Mouse (Mus musculus) kidney, postnatal 10 days (tissue): Measurements from ENCODE around the gene Ltv1.
"Not testable (repeated sequence)": the region's sequence is repeated elsewhere in the genome, so short reads cannot be mapped to it uniquely, and the experiment has no call there.

Source experiments
- DNase-seq: peaks from one replicate; pipeline ENCODE4 v3.0.0; 2021; ENCODE audit warnings: mixed read lengths

Ltv1 gene

DNA sequence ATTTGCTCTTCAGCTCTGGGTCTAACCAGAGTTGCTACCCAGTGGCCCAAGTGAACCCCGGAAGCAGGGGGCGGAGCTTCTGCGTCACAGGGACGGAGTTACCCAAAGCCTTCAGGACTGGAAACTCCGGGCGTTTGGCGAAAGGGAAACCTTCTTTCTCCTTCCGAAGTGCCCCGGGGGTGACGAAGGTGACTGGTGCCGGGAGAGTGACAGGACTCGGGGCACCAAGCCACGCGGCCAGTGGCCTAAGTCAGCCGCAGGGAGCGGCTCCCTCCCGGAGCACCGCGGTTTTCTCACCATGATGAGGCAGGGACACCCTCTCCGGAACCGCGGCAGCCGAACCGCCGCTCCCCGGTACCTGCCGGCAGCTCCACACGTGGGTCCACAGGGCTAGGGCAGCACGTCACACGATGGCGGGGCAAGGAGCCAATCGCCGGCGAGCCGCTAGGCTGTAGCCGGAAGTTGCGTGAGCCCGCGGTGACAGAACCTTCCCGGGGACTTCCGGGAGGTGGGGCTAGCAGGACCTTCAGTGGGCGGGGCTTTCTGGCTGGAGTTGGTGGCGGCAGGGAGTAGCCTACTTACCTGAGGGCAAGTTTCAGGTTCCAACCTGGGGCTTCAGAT is at the start of gene Ltv1:
Gene Ltv1, minus strand, starts transcription at position 438 of the 621 bp plus-strand sequence.
- DNase-seq: peak; percentile 98

DNA sequence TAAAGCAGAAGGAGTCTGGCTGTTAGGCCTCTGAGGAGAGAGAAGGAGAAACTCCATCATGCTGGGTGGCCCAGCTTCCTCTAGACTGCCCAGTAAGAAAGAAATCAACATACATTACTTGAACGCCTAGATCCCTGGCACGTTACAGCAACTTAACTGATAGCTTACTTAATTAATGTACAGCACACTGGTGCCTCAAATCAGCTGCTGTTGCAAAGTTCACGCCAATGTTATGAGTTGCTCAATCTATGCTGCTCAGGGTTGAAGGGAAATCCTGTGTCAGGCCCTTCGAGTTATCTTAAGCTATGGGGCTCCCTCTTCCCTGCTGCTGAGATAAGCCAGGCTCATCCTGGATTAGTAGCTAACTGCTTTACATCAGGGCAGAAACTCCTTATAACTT is 47.5 kb upstream of the Ltv1 start:
- no peak for DNase-seq

DNA sequence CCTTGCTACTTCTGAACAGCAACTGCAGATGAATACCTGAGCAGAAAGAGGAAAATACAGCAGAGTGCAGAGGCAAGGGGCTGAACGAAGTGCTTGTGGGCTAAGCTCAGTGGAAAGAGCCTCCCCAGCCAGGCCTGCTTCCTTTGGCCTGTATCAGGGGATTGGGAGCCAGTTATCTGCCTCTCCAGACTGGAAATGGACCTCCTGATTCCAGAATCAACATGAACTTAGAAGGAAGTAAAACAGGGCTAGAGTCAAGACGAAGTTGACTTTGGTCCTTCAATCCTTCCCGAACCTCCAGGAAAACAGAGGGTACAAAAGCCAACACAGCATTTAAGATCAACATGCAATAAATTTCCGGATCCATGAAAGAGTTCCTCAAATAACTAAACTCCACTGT is 45.2 kb upstream of the Ltv1 start:
- DNase-seq: no peak

DNA sequence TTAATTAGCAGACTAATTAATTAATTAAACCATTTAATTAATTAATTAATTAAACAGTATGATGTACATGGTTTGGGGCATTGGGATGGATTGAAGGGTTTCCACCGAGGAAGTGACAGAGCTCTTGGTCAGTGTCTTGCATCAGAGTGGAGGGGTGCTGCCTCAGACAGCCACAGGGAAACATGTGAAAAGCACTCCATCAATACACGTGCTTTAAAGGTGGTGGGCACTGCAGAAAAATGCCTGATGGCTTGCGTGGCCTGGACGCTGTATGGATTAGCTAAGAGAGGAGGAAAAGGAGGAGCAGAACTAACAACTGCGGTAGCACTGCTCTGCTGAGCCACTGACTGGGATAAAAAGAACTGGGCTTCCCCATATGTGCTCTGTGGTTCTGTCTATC is 43.9 kb upstream of the Ltv1 start:
- DNase-seq: no peak

DNA sequence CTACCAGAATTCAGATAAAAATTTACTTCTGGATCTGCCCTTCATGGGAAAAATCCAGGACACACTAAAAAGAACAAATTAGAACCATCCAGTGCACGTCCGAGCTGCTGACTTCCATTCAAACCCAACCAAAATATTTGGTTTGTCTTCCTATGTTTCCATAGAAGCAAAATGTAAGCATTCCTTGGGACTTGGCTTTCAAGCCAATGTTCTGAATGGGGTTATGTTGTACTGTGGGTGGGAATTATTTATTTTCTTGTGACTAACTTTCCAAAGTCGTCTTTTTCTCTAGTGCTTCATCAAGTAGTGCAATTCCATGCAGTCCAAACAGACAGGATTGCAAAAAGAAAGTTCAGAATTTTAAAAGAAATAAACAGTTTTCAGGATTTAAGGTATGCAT is 41.5 kb upstream of the Ltv1 start:
- DNase-seq: no peak

DNA sequence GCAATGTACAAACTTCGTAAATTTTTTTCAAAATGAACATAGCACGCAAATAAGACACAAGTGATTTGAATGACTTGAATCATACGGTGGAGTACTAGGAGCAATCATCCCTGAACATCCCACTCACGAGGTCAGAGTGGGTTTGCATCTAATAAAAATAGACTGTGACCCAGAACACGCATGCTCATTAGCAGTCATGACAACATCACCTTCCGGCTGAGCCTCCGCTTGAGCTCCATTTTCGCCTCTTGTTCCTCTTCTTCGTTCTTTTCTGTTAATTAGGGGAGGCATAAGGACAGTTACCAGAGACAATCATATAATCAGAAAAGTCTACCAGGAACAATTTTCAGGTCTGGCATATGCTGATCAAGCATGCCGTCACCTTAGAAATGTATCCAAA is 41.0 kb upstream of the Ltv1 start:
- no peak for DNase-seq

DNA sequence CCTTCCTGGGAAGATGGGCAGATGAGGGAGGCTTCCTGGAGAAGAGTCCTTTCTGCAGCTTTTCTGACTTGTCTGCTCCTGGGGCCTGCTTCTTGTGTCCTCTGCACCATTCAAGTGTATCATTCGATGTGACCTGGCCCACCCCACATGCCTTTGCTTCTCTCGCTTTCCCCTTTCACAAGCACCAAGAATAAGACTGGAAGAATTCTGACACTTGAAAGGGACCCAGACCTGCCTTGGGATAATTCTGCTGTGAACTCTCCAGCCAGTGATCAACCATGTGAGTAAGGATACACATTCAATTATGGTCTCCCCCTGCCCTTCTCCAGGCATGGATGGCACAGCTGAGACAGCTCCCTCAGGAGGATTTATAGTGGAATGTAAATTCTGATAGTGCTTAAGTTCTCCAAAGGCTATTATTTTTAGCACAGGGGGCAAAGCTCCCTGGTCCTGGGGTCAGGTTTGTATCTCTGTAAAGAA is 40.2 kb upstream of the Ltv1 start:
- no peak for DNase-seq

DNA sequence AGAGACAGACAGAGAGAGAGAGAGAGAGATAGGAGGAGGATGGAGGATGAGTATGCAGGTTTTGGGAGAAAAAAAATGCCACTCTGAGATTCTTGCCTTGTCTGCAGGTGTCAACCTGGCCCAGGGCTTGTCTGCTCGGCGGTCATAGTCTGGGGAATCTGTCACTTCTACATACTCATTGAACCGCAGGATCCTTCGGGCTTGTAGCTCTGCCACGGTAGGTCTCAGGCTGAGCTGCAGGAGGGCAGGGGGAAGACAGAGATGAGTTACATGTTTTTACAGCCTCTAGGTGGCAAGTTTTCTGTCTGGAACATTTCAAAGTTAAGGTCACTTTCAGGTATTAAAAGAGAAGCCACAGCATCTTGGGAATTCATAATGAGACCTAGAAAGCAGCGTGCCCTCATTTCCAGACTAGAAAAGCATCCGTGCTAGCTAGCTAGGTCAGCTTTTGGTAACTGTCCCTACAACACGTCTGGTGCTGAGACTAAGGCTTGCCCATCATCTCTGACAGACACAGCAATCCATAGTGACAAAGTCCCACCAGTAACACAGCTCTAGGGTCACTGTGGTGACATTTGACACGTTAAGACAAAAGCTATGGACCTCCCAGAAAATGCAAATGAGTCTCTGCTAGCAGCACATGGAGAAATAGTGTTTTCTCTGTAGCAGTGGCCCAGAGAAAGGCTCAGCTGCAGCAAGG is 39.6 kb upstream of the Ltv1 start:
- DNase-seq: no peak

DNA sequence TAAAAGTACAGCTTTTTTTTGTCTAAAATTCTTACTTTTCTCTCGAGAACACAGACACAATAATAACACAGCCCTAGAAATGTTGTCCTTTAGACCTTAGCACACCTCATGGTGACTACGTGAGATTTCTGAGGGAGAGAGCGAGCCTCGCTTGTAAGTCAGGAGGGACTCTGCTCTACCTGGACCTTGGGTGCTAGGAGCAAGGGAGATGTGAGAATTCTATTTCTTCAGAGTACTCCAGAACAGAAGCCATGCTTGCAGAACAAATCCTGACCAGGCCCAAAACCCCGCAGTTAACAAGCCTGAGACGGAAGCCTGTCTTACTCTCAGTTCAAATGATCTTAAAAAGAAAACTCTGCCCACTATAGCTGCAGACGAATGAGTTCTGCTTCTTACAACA is 37.7 kb upstream of the Ltv1 start:
- no peak for DNase-seq

DNA sequence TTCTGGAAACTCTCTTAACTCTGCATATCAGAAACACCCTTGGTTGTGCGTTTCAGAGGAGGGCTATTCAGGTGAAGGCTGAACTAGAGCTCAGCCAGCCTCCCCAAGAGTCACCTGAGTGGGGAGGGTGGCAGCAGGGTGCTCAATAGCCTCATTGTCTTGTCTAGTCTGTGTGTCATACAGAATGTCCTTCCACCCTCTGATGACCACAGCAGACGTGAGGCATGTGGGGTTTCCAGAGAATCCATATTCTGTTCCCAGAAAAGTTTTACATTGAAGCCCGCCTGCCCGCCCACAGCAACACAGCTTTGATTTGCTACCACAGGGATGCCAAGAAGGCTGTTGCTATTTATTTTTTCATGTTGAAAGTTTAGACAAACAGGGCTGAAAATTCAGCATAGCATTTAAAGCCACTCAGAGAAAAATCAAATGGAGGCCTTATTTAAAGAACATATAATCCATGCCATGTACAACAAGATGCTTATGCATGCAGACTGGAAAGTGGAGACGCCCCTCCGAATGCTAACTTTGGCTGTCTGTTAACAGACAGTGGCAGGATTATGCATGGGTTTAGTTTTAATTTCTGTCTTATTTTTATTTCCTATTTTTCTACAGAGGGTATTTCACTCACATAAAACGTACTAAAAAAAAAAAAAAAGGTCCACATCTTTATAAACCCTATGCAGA is 32.6 kb upstream of the Ltv1 start:
- no peak for DNase-seq

DNA sequence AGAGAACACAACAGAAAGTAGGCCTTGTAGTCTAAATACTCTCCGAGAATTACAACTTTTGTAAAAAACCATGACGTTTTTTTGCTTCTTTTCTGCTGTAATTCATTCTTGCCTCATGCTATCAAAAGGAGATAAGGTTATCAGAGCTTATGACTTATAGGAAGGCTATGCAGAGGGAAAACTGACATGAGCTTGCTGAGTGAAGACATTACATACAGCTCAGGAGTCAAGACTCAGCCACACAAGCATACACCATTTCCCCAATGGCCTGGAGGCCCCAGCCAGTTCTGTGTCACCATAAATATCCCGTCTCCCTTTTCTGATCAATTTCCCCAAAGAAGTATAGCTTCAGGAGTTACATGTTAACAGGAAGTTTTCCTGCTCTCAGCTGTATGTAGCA is 29.2 kb upstream of the Ltv1 start:
- no peak for DNase-seq

DNA sequence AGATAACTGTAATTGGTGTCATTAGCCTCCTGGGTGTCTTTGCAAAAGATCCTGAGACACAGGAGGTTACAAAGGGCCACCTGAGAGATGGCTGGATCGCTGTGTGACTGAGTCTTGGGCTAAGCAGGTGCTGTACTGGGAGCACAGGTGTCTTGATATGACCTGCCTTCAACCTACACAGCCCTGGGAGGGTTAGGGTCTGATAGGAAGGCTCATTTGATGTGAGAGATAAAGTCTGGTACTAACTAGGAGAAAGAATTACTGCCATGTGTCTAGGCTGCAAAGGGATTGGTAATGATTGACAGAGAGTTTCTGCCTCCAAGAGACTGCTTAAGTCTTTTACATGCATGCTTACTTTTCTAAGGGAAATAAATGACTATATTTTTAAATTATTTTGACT is 27.1 kb upstream of the Ltv1 start:
- no peak for DNase-seq

DNA sequence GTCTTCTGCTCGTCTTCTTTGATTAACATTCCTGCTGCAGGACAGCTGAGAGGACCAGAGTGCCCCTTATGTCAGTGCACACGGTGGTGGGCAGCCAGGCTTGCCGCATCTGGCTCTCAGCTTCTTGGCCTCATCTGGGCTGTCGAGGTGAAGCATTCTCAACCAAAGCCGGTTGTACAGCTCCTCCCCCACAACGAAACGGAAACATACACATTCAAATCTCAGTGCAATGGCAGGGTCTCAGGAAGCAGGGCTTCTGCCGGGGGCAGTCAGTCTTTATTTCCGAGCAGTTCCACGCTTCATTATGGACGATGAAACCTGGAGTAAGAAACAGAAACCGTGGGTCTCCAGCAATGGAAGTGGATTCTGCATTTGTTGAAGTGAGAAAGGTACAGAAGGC is 21.0 kb upstream of the Ltv1 start:
- DNase-seq: no peak

DNA sequence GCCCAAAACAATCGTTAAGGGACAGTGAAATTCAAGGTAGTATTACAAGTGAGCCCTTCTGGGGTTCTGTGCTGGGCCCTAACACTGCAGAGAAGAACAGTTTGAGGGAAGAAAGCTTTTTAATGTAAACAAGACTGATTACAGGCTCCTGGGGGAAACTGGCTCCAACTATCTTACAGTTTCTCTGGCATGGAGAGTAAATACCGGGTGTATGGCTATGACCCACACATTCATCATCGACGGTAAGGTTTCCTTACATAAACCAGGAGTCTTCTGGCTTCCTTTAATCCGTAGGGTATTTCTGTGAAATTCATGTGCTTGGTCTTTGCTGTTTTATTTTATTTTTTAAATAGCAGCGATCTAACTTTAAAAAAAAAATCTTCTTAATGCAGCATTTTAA is 19.9 kb upstream of the Ltv1 start:
- no peak for DNase-seq

DNA sequence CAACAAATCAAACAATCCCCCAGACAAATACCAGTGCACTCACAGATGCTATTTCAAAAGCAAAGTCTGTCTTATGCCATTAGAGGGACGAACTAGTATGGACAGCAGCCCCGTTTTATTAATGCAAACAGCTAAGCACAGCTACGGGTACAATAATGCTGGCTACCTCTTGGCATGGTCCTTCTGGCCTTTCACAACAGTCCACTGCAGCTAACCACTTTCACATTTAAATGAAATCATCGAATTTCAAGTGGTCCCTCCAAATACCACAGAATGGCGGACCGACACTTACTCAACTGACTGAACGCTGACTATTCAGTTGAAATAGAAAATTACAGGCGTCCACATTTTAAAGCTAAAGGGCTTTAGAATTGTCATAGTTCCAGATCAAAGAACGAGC is 19.4 kb upstream of the Ltv1 start:
- DNase-seq: no peak

DNA sequence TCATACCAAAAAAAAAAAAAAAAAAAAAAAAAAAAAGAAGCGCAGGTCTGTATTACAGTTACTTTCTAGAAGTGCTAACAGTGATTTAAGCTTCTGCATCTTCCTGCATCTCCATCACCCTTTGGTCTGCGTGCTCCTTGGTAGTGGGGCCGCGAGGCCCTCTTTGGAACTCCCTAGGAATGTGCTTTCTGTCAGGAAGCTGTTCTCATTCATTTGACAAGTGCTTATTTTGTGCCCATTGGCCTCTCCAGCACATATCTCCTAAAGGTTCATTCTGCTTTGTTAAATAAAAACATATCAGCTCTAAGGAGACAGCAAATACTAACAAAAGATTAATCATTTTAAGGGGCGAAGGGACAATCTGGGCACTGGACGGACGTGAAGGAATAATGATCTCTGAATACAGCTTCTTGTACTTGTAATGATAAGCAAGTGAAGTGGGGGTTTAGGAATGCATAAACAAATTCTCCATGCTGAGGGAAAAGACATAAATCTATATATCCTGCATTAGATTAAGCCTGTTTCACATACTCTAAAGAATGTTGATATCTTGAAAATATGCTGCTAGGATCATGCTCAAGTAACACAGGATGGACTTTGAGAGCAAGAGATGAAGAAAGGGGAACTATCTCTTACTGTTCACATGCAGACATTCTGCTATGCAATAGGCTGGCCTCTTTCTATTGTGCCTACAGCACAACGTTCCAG is 17.1 kb upstream of the Ltv1 start:
- DNase-seq: no peak

DNA sequence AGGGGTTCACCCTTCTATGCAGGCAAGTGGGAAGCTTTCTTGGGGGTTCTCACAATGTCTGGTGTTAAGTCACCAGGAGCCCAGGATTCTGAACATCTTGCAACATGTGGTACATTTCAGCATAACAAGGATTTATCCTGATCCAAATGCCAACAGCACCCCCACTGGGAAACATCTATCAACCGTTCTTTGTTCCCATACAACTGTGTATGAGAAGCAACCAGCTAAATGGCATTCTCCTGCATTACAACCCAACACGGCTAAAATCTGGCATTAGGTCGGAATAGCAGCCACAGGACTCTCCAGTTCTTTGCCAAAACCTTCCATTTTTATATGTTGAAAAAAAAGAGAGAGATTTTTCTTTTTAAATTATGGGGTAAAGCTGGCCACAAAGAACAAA is 16.5 kb upstream of the Ltv1 start:
- DNase-seq: no peak

DNA sequence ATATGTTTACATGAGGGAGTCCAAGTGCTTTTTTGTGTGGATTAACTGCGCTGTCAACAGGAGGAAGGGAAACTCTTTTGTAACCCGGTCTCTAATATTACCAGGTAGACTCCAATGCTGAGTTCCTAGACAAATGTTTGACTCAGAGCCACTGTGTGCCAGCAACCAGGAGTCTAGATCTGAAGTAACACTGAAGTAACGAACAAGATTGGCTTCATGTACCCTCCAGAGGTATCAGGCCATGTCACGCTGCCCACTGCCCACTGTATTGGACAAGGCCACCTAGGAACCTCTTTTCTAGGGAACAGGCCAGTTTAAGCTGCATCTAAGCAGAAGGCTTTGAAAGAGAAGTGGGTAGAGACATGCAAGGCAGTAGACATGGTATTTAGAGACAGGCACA is 16.1 kb upstream of the Ltv1 start:
- no peak for DNase-seq

DNA sequence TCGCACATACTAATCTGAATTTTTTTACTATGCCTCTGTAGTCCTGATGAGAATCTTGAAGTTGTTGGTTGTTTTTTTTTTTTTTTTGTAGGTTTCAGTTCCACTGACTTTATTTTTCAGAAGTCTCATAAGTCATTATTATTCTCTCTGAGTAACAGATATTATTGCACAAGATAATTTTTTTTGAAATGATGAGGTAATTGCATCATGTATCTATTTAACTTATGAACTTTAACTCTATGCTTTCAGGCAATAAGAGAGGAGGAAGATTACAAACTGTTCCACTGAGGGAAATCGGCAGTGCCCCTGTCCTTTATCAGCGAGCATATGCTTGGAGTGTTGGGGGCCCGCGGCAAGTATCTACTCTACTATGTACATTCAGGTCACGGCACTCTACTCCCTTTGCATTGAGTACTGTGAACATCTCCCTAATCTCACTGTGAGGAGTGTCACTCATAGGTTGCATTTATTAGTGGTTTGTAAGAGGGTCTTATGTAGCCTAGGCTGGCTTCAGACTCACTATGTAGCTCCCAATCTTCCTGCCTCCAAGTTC is 8.8 kb upstream of the Ltv1 start:
- DNase-seq: no peak

DNA sequence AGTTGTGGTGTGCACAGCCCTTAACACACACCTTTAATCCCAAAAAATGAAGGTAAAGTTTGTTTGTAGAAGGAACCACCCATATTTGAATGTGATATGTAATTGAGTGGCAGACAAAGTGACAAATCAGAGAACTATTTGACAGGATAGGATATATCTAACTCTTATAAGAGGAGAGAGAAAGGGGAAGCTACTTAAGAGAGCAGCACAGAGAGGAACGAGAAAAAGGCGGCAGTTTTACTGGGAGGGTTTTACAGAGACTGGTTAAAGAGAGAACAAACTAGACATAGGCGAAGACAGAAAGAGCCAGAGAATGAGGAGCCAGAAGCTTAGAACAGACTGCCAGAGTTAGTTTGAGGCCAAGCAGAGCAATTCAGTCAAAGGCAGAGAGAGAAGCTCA is 7.9 kb upstream of the Ltv1 start:
- DNase-seq: no peak

DNA sequence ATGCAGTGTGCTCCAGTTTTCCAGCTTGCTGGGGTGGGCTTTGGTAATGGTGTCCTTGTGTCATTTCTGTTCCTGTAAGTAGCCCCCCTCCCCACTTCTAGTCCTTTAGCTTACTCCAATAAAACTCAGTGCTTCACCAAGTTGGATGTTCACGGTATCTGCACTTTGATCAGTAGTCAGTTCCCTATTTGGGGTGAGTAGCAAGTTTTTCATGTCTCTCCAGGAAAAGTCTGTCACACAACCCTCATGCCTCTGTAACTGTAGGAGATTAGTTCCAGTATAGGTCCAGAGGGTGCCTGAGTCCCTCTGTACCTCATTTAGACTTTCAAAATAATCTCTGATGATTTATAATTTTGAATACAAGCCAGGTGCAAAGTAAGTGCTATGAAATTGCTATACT is 6.3 kb upstream of the Ltv1 start:
- no peak for DNase-seq

DNA sequence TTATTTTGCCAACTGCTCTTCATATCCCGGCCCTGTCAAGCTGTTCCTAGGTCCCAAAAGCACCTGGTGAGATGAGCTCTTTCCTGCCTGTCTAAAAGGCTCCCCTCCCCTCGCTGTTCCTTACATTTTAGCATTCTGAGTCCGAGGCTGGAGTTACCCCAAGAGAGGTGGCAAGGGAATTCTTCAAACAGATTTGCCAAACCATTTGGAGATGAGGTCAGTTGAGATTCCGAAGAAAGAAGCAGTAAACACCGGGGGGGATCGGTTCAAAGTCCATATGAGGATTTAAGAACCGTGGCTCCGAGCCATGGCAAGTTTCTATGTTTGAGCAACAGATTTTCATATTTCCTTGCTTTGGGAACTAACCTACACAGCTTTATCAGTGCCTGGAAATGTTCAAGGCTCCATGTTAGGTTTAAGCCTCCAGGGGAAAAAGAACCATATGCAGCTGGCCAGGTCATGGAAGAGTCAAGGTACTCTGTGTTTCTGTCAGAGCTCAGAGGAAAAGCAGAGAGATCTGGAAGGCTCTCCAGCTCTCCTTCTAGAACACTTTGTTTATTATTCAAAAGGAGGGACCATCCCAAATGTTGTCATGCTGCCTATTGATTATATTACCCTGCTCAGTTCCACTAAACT is 4.0 kb upstream of the Ltv1 start:
- DNase-seq: no peak

DNA sequence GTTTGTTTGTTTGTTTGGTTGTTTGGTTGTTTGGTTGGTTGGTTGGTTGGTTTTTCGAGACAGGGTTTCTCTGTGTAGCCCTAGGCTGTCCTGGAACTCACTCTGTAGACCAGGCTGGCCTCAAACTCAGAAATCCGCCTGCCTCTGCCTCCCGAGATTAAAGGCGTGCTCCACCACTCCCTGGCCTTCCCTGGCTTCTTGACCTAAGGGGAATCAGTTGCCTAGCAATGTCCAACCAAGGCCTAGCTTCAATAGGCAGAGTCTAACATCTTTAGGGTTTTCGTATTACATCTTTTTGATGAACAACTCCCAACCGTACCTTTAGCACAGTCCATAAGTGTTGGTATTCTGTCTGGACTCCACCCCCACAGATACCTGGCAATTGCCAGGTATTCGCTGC is 528 bp upstream of the Ltv1 start:
- DNase-seq: not testable (repeated sequence)
